Mouse (Mus musculus) liver, embryonic 15.5 days (tissue): ENCODE measurements around the gene Ulbp1. TPM values are rescaled to one million over a fixed set of nuclear protein-coding genes. Genes with fewer than 3 reads are reported as not detected.
A peak's percentile ranks its signal among the peaks of the same experiment; 100 is the strongest.

Experiments
- ATAC-seq: fragments of 200-750 bp; cut with Nextera tagmentation; 2 replicates; pipeline ENCODE4 v1.8.0; 2017; ENCODE audit warnings: moderate number of reproducible peaks, mild to moderate bottlenecking, moderate library complexity; ENCODE audit not compliant: insufficient read depth
- H3K27ac ChIP-seq: fragments of 300-500 bp; sonication (generic); replicated peaks from 2 replicates; pipeline ENCODE4 v1.5.1; 2015; ENCODE audit warnings: mild to moderate bottlenecking, inconsistent platforms
- H3K27me3 ChIP-seq: fragments of 300-500 bp; sonication (generic); 2 replicates; pipeline ENCODE4 v1.6.1; 2015; ENCODE audit warnings: mild to moderate bottlenecking, inconsistent platforms
- H3K36me3 ChIP-seq: fragments of 300-500 bp; sonication (generic); replicated peaks from 2 replicates; pipeline ENCODE4 v1.6.1; 2015; ENCODE audit warnings: moderate library complexity, mild to moderate bottlenecking, inconsistent platforms
- H3K4me1 ChIP-seq: fragments of 300-500 bp; sonication (generic); replicated peaks from 2 replicates; pipeline ENCODE4 v1.6.1; 2015; ENCODE audit warnings: inconsistent platforms
- H3K4me2 ChIP-seq: fragments of 300-500 bp; sonication (generic); 2 replicates; pipeline ENCODE4 v1.6.1; 2015; ENCODE audit warnings: moderate library complexity, mild to moderate bottlenecking, inconsistent platforms
- H3K4me3 ChIP-seq: fragments of 300-500 bp; sonication (generic); replicated peaks from 2 replicates; pipeline ENCODE4 v1.5.1; 2015; ENCODE audit warnings: mild to moderate bottlenecking, inconsistent platforms
- H3K9ac ChIP-seq: fragments of 300-500 bp; sonication (generic); 2 replicates; pipeline ENCODE4 v1.6.1; 2015; ENCODE audit warnings: moderate library complexity, mild to moderate bottlenecking, inconsistent platforms
- H3K9me3 ChIP-seq: fragments of 300-500 bp; sonication (generic); replicated peaks from 2 replicates; pipeline ENCODE4 v1.6.1; 2016; ENCODE audit warnings: inconsistent platforms
- WGBS: fragments of 180-500 bp; shearing (Covaris S2); methylation state at CpG from one replicate; pipeline ENCODE4 v1.1.7; 2015; ENCODE audit warnings: mixed read lengths; ENCODE audit not compliant: insufficient replicate concordance; 5-methylcytosine and 5-hydroxymethylcytosine counted together
- polyA plus RNA-seq: library from polyadenylated mRNA; unstranded; fragments of >200 nt; fragmentation: Nextera tagmentation; extraction: Ambion mirVana; gene quantifications from 2 replicates; pipeline ENCODE4 v1.2.1, GENCODE M21; 2015

Gene Ulbp1
- polyA plus RNA-seq, 1 experiment from 2014 or later = 1.1 TPM

DNA sequence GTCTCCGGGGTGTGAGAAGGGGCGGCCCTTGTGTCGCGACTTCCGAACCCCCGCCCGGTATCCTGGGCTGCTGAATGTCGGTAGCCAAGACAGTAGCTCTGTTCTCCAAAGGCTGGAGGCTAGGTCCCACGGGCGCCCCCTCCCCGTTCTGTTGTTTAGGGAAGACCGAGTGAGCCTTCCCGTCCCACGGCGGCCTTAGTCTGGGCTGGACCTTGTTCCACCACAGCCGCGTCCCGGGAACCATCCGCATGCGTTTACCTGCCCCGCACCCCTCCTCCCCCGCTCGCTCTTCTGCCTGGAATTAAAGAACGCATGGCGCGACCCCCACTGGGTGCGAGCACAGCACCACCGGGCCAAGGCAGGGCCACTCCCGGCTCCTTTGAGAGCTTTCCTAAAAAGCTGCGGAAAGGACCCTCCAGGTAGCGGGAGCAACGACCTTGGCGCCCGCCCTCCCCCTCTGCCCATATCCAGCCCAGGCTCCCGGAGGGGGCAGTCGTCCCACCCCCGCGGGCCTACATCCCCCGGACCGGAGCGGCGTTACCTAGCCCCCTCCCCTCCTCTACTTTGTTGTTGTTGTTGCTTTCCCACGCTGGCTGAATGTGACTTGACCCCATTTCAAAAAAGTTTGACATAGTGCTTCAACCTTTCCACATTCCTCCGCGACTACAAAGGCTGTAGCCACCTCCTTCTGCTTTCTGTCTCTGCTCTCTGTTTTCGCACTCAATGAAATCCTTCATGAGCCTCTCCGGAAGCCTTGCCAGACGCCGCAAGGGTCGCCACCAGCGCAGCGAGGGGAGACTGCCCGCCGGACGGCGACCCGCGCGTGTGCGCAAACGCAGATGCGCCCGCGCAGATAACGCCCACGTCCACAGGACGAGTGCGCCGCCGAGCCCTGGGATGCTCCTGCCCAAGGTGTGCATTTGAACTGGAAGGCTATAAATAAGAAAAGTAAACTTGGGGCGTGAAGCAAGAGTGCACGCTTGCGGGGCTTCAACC lies 81.2 kb downstream of the Ulbp1 start:
- WGBS = under 1% methylated on average over 73 of the region's 73 CpGs
- H3K4me2 ChIP-seq = peak overlapping the region; percentile 74
- H3K36me3 ChIP-seq = no peaks in the 10 kb centered on the region
- H3K27me3 ChIP-seq = peaks cover 48% of the 10 kb centered on the region
- no peak overlapping the region for H3K27ac ChIP-seq
- H3K9ac ChIP-seq = no peak overlapping the region
- H3K9me3 ChIP-seq = no peaks in the 10 kb centered on the region
- H3K4me3 ChIP-seq = peak overlapping the region; percentile 53
- ATAC-seq = no peak
- H3K4me1 ChIP-seq = peaks cover 2% of the 10 kb centered on the region; the same call in 1 of the 2 replicates

DNA sequence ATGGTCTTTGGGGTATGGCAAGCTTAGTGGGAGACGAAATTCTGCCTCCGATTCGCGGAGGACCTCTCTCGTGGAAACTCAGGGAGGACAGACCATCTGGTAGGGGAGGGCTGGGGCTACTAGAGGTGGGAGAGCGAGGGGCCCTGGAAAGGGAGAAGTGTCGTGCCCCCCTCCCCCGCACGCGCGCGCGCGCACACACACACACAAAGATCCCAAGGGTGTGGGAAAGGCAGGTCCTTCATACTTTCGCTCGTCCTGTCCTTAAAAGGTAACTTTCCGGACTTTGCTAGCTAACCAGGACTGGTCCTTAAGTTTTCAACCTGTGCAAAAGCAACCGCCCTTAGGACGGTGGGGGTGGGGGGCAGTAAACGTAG lies 81.9 kb downstream of the Ulbp1 start:
- Histone ChIP-seq H3K9ac (no peak overlapping the region), H3K36me3 (no peaks in the 10 kb centered on the region), H3K4me1 (peaks cover 2% of the 10 kb centered on the region; the same call in 1 of the 2 replicates), H3K9me3 (no peaks in the 10 kb centered on the region), H3K27me3 (peaks cover 48% of the 10 kb centered on the region), H3K4me2 (peak overlapping the region; percentile 74), H3K4me3 (peak overlapping the region; percentile 53), H3K27ac (no peak overlapping the region)
- under 1% methylated on average over 20 of the region's 20 CpGs for WGBS
- no peak for ATAC-seq

DNA sequence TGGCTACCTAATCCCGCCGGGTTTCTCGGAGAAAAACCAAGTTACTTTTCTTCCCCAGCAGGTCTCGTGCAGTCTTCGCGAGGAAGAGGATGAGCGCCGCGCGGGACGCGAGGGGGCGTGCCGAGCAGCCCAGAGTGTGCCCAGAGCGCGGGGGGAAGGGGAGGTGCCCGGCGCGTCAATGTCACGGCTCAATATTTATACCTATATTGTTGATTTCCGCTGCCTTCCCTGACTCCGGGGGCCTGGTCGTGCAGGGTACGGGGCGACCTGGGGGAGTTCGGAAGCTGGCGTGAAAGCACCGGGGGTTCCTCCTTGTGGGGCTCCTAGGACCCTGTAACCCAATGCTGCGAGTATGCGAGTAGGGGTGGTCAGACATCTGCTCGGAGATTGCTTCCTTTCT lies 82.3 kb downstream of the Ulbp1 start:
- Histone ChIP-seq H3K27me3 (peaks cover 48% of the 10 kb centered on the region), H3K4me3 (peak overlapping the region; percentile 53), H3K4me2 (peak overlapping the region; percentile 74), H3K9ac (no peak overlapping the region), H3K9me3 (no peaks in the 10 kb centered on the region), H3K27ac (no peak overlapping the region), H3K4me1 (peaks cover 2% of the 10 kb centered on the region; the same call in 1 of the 2 replicates), H3K36me3 (no peaks in the 10 kb centered on the region)
- ATAC-seq = no peak
- WGBS = under 1% methylated on average over 31 of the region's 31 CpGs

Other genes with a start within 250 kb of the Ulbp1 start
- gene Lrp11, start 116.2 kb upstream of the Ulbp1 start, polyA plus RNA-seq = 0.30 and 0.37 TPM in 2 replicates
- 21.2 and 23.8 TPM in 2 replicates for gene Nup43, start 193.9 kb upstream of the Ulbp1 start, polyA plus RNA-seq
- 91.2 and 95.5 TPM in 2 replicates for gene Pcmt1, start 207.5 kb upstream of the Ulbp1 start, polyA plus RNA-seq
- 2.3 and 2.5 TPM in 2 replicates for gene Lats1, start 207.6 kb upstream of the Ulbp1 start, polyA plus RNA-seq